Mouse (Mus musculus) forebrain, embryonic 13.5 days (tissue): Measurements from ENCODE around the gene Alg3. TPM values are rescaled to one million over a fixed set of nuclear protein-coding genes. Genes with fewer than 3 reads are reported as not detected.

Experiments used
- ATAC-seq: fragments of 200-750 bp; cut with Nextera tagmentation; 2 replicates; pipeline ENCODE4 v1.8.0; 2017
- H3K27ac ChIP-seq: fragments of 300-500 bp; sonication (generic); 2 replicates; pipeline ENCODE4 v1.5.1; 2015; ENCODE audit warnings: inconsistent platforms, mild to moderate bottlenecking, moderate library complexity
- H3K27me3 ChIP-seq: fragments of 300-500 bp; sonication (generic); 2 replicates; pipeline ENCODE4 v1.6.1; 2015; ENCODE audit warnings: mild to moderate bottlenecking, inconsistent platforms
- H3K36me3 ChIP-seq: fragments of 300-500 bp; sonication (generic); 2 replicates; pipeline ENCODE4 v1.6.1; 2015; ENCODE audit warnings: mild to moderate bottlenecking, inconsistent platforms; ENCODE audit not compliant: poor library complexity, severe bottlenecking
- H3K4me1 ChIP-seq: fragments of 300-500 bp; sonication (generic); 2 replicates; pipeline ENCODE4 v1.6.1; 2015; ENCODE audit warnings: inconsistent platforms
- H3K4me2 ChIP-seq: fragments of 300-500 bp; sonication (generic); 2 replicates; pipeline ENCODE4 v1.6.1; 2015; ENCODE audit warnings: inconsistent platforms, mild to moderate bottlenecking, moderate library complexity
- H3K4me3 ChIP-seq: fragments of 300-500 bp; sonication (generic); 2 replicates; pipeline ENCODE4 v1.5.1; 2015; ENCODE audit warnings: mild to moderate bottlenecking, inconsistent platforms
- H3K9ac ChIP-seq: fragments of 300-500 bp; sonication (generic); 2 replicates; pipeline ENCODE4 v1.6.1; 2015; ENCODE audit warnings: mild to moderate bottlenecking, inconsistent platforms
- H3K9me3 ChIP-seq: fragments of 300-500 bp; sonication (generic); replicated peaks from 2 replicates; pipeline ENCODE4 v1.6.1; 2016; ENCODE audit warnings: inconsistent platforms
- WGBS: fragments of 180-500 bp; shearing (Covaris S2); methylation state at CpG from one replicate; pipeline ENCODE4 v1.1.7; 2015; 5-methylcytosine and 5-hydroxymethylcytosine counted together
- polyA plus RNA-seq: library from polyadenylated mRNA; unstranded; fragments of >200 nt; fragmentation: Nextera tagmentation; extraction: Ambion mirVana; gene quantifications from 2 replicates; pipeline ENCODE4 v1.2.1, GENCODE M21; 2015

The Alg3 gene
- polyA plus RNA-seq, 1 experiment from 2014 or later: 36.6 TPM

- Histone ChIP-seq H3K9me3 (no peaks in the 10 kb centered on the region), H3K27me3 (peaks cover 28% of the 10 kb centered on the region), H3K4me2 (no peak overlapping the region), H3K4me1 (no peaks in the 10 kb centered on the region), H3K9ac (no peak overlapping the region), H3K4me3 (no peak overlapping the region), H3K36me3 (no peaks in the 10 kb centered on the region), H3K27ac (no peak overlapping the region)
- ATAC-seq: no peak
- WGBS: 78% methylated on average over 7 of the region's 7 CpGs
Measured at GRCm38 (mm10) chr16:20596687-20597441, 14.7 kb downstream of the Alg3 start.

GRCm38 (mm10) chr16:20595737-20596136 is 15.8 kb downstream of the Alg3 start:
- Histone ChIP-seq H3K4me2 (no peak overlapping the region), H3K27ac (no peak overlapping the region), H3K4me1 (peaks cover 6% of the 10 kb centered on the region), H3K27me3 (peaks cover 40% of the 10 kb centered on the region), H3K9ac (no peak overlapping the region), H3K9me3 (no peaks in the 10 kb centered on the region), H3K36me3 (no peaks in the 10 kb centered on the region), H3K4me3 (no peak overlapping the region)
- ATAC-seq: no peak
- 89% methylated on average over 4 of the region's 4 CpGs for WGBS

- H3K27me3 ChIP-seq: peaks cover 45% of the 10 kb centered on the region
Measured at GRCm38 (mm10) chr16:20595060-20595673, 16.4 kb downstream of the Alg3 start.

GRCm38 (mm10) chr16:20591076-20591705 is 20.3 kb downstream of the Alg3 start:
- Histone ChIP-seq H3K27me3 (peaks cover 70% of the 10 kb centered on the region), H3K4me2 (peak overlapping the region; percentile 93), H3K27ac (no peak overlapping the region), H3K9ac (0 out of 2 replicates have a peak overlapping the region, but pooled peaks have one; percentile 27), H3K36me3 (no peaks in the 10 kb centered on the region), H3K9me3 (no peaks in the 10 kb centered on the region), H3K4me1 (peaks cover 21% of the 10 kb centered on the region), H3K4me3 (peak overlapping the region; percentile 52)
- 0 out of 2 replicates have a peak, but pooled peaks have one; percentile 2 for ATAC-seq
- WGBS: 3% methylated on average over 48 of the region's 48 CpGs

More at GRCm38 (mm10) chr16:20595060-20595673, 16.4 kb downstream of the Alg3 start:
- Histone ChIP-seq H3K36me3 (no peaks in the 10 kb centered on the region), H3K27ac (no peak overlapping the region), H3K9ac (no peak overlapping the region), H3K4me1 (peaks cover 12% of the 10 kb centered on the region), H3K9me3 (no peaks in the 10 kb centered on the region), H3K4me3 (no peak overlapping the region), H3K4me2 (no peak overlapping the region)
- no peak for ATAC-seq
- 90% methylated on average over 7 of the region's 7 CpGs for WGBS

- 5% methylated on average over 16 of the region's 17 CpGs for WGBS
- peaks cover 70% of the 10 kb centered on the region for H3K27me3 ChIP-seq
Measured at GRCm38 (mm10) chr16:20590680-20591038, 20.9 kb downstream of the Alg3 start.

GRCm38 (mm10) chr16:20589939-20590679 is 21.4 kb downstream of the Alg3 start:
- Histone ChIP-seq H3K27ac (no peak overlapping the region), H3K4me3 (peak overlapping the region; percentile 52), H3K4me1 (peaks cover 21% of the 10 kb centered on the region), H3K27me3 (peaks cover 70% of the 10 kb centered on the region), H3K4me2 (peak overlapping the region; percentile 93), H3K36me3 (no peaks in the 10 kb centered on the region), H3K9ac (peak overlapping the region; percentile 66), H3K9me3 (no peaks in the 10 kb centered on the region)
- WGBS: under 1% methylated on average over 39 of the region's 39 CpGs
- ATAC-seq: peak; percentile 88

More at GRCm38 (mm10) chr16:20590680-20591038, 20.9 kb downstream of the Alg3 start:
- Histone ChIP-seq H3K9ac (peak overlapping the region; percentile 66), H3K27ac (no peak overlapping the region), H3K9me3 (no peaks in the 10 kb centered on the region), H3K4me2 (peak overlapping the region; percentile 93), H3K36me3 (no peaks in the 10 kb centered on the region), H3K4me3 (peak overlapping the region; percentile 52), H3K4me1 (peaks cover 21% of the 10 kb centered on the region)
- ATAC-seq: 0 out of 2 replicates have a peak, but pooled peaks have one; percentile 5

GRCm38 (mm10) chr16:20589366-20589938 is 22.1 kb downstream of the Alg3 start, which contains the start of gene Vwa5b2:
Vwa5b2 (plus strand) TSS chr16:20589471.
- peaks cover 67% of the 10 kb centered on the region for H3K27me3 ChIP-seq
- peak; percentile 64 for ATAC-seq

GRCm38 (mm10) chr16:20565075-20565474 is 46.5 kb downstream of the Alg3 start:
- H3K9ac ChIP-seq: no peak overlapping the region
- H3K4me2 ChIP-seq: no peak overlapping the region
- WGBS: 63% methylated on average over 1 of the region's 1 CpGs
- no peak overlapping the region for H3K27ac ChIP-seq
- no peaks in the 10 kb centered on the region for H3K4me1 ChIP-seq
- H3K4me3 ChIP-seq: no peak overlapping the region
- H3K36me3 ChIP-seq: peaks cover 35% of the 10 kb centered on the region
- no peaks in the 10 kb centered on the region for H3K27me3 ChIP-seq
- ATAC-seq: 0 out of 2 replicates have a peak, but pooled peaks have one; percentile 24
- no peaks in the 10 kb centered on the region for H3K9me3 ChIP-seq

More at GRCm38 (mm10) chr16:20589366-20589938, 22.1 kb downstream of the Alg3 start, which contains the start of gene Vwa5b2:
- Histone ChIP-seq H3K4me1 (peaks cover 21% of the 10 kb centered on the region), H3K27ac (no peak within 1 kb of the TSS), H3K4me2 (peak within 1 kb of the TSS; percentile 93), H3K9me3 (no peaks in the 10 kb centered on the region), H3K9ac (peak within 1 kb of the TSS; percentile 66), H3K36me3 (no peaks in the 10 kb centered on the region), H3K4me3 (peak within 1 kb of the TSS; percentile 52)
- under 1% methylated on average over 24 of the region's 24 CpGs for WGBS

- Histone ChIP-seq H3K9ac (no peak overlapping the region), H3K36me3 (peaks cover 87% of the 10 kb centered on the region), H3K9me3 (no peaks in the 10 kb centered on the region), H3K4me3 (no peak overlapping the region), H3K4me2 (no peak overlapping the region), H3K27ac (no peak overlapping the region), H3K27me3 (no peaks in the 10 kb centered on the region), H3K4me1 (no peaks in the 10 kb centered on the region)
- 87% methylated on average over 7 of the region's 7 CpGs for WGBS
- ATAC-seq: no peak
Measured at GRCm38 (mm10) chr16:20557381-20557780, 54.2 kb downstream of the Alg3 start.
